Mouse (Mus musculus): ENCODE data around the gene Fbxo27. TPM values are rescaled to one million over a fixed set of nuclear protein-coding genes. Genes with fewer than 3 reads are reported as not detected.

The Fbxo27 gene
- polyA plus RNA-seq, 1 experiment: 1.7 TPM

DNA sequence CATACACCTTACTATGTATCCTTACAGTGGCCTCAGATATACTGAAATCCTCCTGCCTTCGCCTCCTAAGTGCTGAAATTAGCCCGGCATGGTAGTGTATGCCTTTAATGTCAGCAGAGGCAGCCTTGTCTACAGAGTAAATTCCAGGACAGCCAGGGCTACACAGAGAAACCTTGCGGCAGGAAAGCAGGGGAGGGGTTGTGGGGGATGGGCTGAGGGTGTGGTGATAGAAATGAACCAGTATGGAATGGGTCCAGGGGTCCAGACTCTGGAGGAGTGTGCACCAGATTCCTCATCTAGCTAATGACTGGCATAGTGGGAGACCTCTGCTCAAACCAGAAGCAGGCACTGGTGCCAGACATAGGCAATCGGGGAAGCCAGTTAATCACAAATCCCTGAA lies 26.5 kb downstream of the Fbxo27 start:
- Histone ChIP-seq H3K4me1 (ENCODE audit: control insufficient read depth, insufficient read depth, insufficient read length, low read length) (peaks cover 3% of the 10 kb centered on the region; the same call in 1 of the 2 replicates), H3K27me3 (ENCODE audit: control insufficient read depth, insufficient read depth, low read length) (peaks cover 11% of the 10 kb centered on the region), H3K4me3 (ENCODE audit: low read depth, low read length) (no peak overlapping the region), H3K36me3 (ENCODE audit: control insufficient read depth, insufficient read depth, low read length) (no peaks in the 10 kb centered on the region), H3K27ac (ENCODE audit: insufficient read depth, low read depth, low read length) (no peak overlapping the region)
- TF ChIP-seq CTCF (IDR thresholded peaks at IDR 0.05; ENCODE audit: extremely low read depth, insufficient read length, insufficient replicate concordance, low read depth, low read length): no peak
- 51% methylated on average over 4 of the region's 4 CpGs for WGBS

- WGBS: 63% methylated on average over 2 of the region's 2 CpGs
- peaks cover 11% of the 10 kb centered on the region for H3K27me3 ChIP-seq (ENCODE audit: control insufficient read depth, insufficient read depth, low read length)
- no peaks in the 10 kb centered on the region for H3K36me3 ChIP-seq (ENCODE audit: control insufficient read depth, insufficient read depth, low read length)
- no peak overlapping the region for H3K27ac ChIP-seq (ENCODE audit: insufficient read depth, low read depth, low read length)
- no peak for TF ChIP-seq CTCF (IDR thresholded peaks at IDR 0.05; ENCODE audit: extremely low read depth, insufficient read length, insufficient replicate concordance, low read depth, low read length)
- TF ChIP-seq POLR2A (IDR thresholded peaks at IDR 0.05; ENCODE audit: low read depth, low read length): no peak
- peaks cover 3% of the 10 kb centered on the region; the same call in 1 of the 2 replicates for H3K4me1 ChIP-seq (ENCODE audit: control insufficient read depth, insufficient read depth, insufficient read length, low read length)
- no peak overlapping the region for H3K4me3 ChIP-seq (ENCODE audit: low read depth, low read length)
Measured at GRCm38 (mm10) chr7:28719650-28720049, 27.0 kb downstream of the Fbxo27 start.

DNA sequence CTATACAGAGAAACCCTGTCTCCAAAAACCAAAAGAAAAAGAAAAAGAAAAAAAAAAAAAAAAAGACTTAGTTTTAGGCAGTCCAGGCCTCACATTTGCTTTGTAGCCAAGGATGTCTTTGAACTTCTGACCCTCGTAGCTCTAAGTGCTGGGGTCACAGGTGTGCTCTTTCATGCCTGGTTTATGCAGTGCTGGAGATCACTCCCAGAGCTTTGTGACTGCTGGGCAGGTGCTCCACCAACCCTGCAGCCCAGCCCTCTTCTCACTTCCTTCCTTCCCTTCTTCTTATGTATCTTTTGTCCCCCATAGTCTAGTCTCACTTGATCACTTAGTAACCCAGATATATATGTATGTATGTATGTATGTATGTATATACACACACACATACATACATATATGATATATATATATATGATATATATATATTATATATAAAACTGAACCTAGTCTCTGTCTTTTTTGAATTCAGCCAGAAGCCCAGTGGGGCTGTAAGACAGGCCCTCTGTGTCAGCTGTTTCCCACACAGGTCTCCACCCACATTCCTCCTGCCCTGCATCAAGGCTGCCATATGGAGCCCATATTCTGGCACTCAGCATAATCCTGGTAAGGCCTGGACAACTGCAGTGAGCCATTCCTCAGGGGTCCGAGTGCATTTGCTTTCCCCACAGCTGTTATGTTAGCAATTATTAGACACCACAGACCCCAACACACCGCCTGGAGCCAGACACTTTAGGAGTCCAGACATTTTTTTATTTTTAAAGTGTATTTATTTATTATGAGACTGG lies 28.3 kb downstream of the Fbxo27 start:
- H3K4me3 ChIP-seq (ENCODE audit: low read depth, low read length): no peak overlapping the region
- peaks cover 3% of the 10 kb centered on the region; the same call in 1 of the 2 replicates for H3K4me1 ChIP-seq (ENCODE audit: control insufficient read depth, insufficient read depth, insufficient read length, low read length)
- no peak for TF ChIP-seq POLR2A (IDR thresholded peaks at IDR 0.05; ENCODE audit: low read depth, low read length)
- no peak for TF ChIP-seq CTCF (IDR thresholded peaks at IDR 0.05; ENCODE audit: extremely low read depth, insufficient read length, insufficient replicate concordance, low read depth, low read length)
- H3K27ac ChIP-seq (ENCODE audit: insufficient read depth, low read depth, low read length): no peak overlapping the region
- H3K36me3 ChIP-seq (ENCODE audit: control insufficient read depth, insufficient read depth, low read length): no peaks in the 10 kb centered on the region
- H3K27me3 ChIP-seq (ENCODE audit: control insufficient read depth, insufficient read depth, low read length): peaks cover 9% of the 10 kb centered on the region
- 88% methylated on average over 3 of the region's 3 CpGs for WGBS

DNA sequence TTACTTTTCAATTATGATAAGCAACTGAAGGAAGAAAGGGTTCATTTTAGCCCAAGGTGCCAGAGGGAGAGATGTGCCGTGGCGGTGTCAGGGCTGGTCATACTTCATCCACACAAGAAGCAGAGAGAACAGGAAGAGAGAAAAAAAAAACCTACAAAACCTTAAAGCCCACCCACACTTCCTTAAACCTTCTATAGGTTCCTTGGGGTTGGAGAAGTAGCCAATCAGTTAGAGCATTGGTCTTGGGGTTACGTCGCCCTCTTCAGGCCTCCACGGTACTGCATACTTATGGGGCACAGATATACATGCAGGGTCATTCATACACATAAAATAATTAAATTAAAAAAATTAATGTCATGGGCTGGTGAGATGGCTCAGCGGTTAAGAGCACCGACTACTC lies 29.4 kb downstream of the Fbxo27 start:
- no peaks in the 10 kb centered on the region for H3K4me1 ChIP-seq (ENCODE audit: control insufficient read depth, insufficient read depth, insufficient read length, low read length)
- 94% methylated on average over 7 of the region's 7 CpGs for WGBS
- peaks cover under 1% of the 10 kb centered on the region; the same call in 1 of the 2 replicates for H3K27me3 ChIP-seq (ENCODE audit: control insufficient read depth, insufficient read depth, low read length)
- H3K4me3 ChIP-seq (ENCODE audit: low read depth, low read length): no peak overlapping the region
- TF ChIP-seq CTCF (IDR thresholded peaks at IDR 0.05; ENCODE audit: extremely low read depth, insufficient read length, insufficient replicate concordance, low read depth, low read length) (no peak), POLR2A (IDR thresholded peaks at IDR 0.05; ENCODE audit: low read depth, low read length) (no peak)
- H3K36me3 ChIP-seq (ENCODE audit: control insufficient read depth, insufficient read depth, low read length): no peaks in the 10 kb centered on the region
- H3K27ac ChIP-seq (ENCODE audit: insufficient read depth, low read depth, low read length): no peak overlapping the region

DNA sequence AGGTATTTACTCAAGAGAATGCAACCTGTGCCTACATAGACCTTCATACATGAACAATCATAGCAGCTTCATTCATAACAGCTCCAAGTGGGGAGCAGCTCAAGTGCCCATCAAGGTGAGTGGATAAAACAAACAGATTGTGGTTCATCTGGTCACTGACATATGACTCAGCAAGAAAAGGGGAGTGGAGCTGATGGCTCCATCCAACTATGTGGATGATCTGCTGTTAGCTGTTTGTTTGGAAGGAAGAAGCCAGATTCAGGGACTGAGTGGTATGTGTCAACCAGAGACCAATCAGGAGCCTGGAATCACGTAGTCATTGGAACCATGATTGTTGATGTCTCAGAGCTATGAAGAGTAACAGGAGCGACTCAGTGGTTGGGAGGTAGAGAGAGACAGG lies 32.0 kb downstream of the Fbxo27 start:
- no peak for TF ChIP-seq CTCF (IDR thresholded peaks at IDR 0.05; ENCODE audit: extremely low read depth, insufficient read length, insufficient replicate concordance, low read depth, low read length)
- TF ChIP-seq POLR2A (IDR thresholded peaks at IDR 0.05; ENCODE audit: low read depth, low read length): no peak
- H3K36me3 ChIP-seq (ENCODE audit: control insufficient read depth, insufficient read depth, low read length): no peaks in the 10 kb centered on the region
- H3K27ac ChIP-seq (ENCODE audit: insufficient read depth, low read depth, low read length): no peak overlapping the region
- H3K4me3 ChIP-seq (ENCODE audit: low read depth, low read length): no peak overlapping the region
- no peaks in the 10 kb centered on the region for H3K27me3 ChIP-seq (ENCODE audit: control insufficient read depth, insufficient read depth, low read length)
- 92% methylated on average over 2 of the region's 2 CpGs for WGBS
- no peaks in the 10 kb centered on the region for H3K4me1 ChIP-seq (ENCODE audit: control insufficient read depth, insufficient read depth, insufficient read length, low read length)

- Histone ChIP-seq H3K36me3 (ENCODE audit: control insufficient read depth, insufficient read depth, low read length) (no peaks in the 10 kb centered on the region), H3K27me3 (ENCODE audit: control insufficient read depth, insufficient read depth, low read length) (no peaks in the 10 kb centered on the region), H3K4me3 (ENCODE audit: low read depth, low read length) (no peak overlapping the region), H3K27ac (ENCODE audit: insufficient read depth, low read depth, low read length) (no peak overlapping the region), H3K4me1 (ENCODE audit: control insufficient read depth, insufficient read depth, insufficient read length, low read length) (no peaks in the 10 kb centered on the region)
- TF ChIP-seq CTCF (IDR thresholded peaks at IDR 0.05; ENCODE audit: extremely low read depth, insufficient read length, insufficient replicate concordance, low read depth, low read length) (peak; percentile 72), POLR2A (IDR thresholded peaks at IDR 0.05; ENCODE audit: low read depth, low read length) (no peak)
- WGBS: 8% methylated on average over 14 of the region's 14 CpGs
Measured at GRCm38 (mm10) chr7:28726600-28726999, 34.0 kb downstream of the Fbxo27 start.

- Histone ChIP-seq H3K27me3 (ENCODE audit: control insufficient read depth, insufficient read depth, low read length) (no peaks in the 10 kb centered on the region), H3K4me3 (ENCODE audit: low read depth, low read length) (no peak overlapping the region), H3K36me3 (ENCODE audit: control insufficient read depth, insufficient read depth, low read length) (no peaks in the 10 kb centered on the region), H3K4me1 (ENCODE audit: control insufficient read depth, insufficient read depth, insufficient read length, low read length) (peaks cover 3% of the 10 kb centered on the region), H3K27ac (ENCODE audit: insufficient read depth, low read depth, low read length) (no peak overlapping the region)
- WGBS: 50% methylated on average over 10 of the region's 10 CpGs
- TF ChIP-seq POLR2A (IDR thresholded peaks at IDR 0.05; ENCODE audit: low read depth, low read length) (no peak), CTCF (IDR thresholded peaks at IDR 0.05; ENCODE audit: extremely low read depth, insufficient read length, insufficient replicate concordance, low read depth, low read length) (peak; percentile 31; the same call in 1 of the 2 replicates)
Measured at GRCm38 (mm10) chr7:28727649-28728340, 35.1 kb downstream of the Fbxo27 start.
